In the genomic region with DNA sequence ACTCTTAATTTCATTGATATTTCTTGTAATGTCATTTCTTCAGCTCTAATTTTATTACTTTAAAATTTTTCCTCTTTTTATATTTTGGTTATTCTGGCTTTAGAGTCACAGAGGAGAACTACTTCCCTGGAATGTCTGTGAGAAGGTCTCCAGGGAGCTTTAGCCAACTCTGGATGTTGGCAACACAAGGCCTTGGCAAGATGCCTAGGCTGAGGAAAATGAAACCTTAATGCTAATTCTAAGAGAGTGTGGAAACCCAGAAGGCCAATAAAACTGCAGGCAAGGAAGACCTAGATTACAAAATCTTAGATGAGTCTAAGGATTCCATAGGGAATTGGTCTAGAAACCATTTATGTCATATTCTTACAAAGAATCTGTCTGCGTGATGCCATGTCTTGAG, we compare ENCODE assay signal across 10 mouse cellular contexts.
A peak's percentile ranks its signal among the peaks of the same experiment; 100 is the strongest.
DNase-seq lines count a peak whose midpoint lies in the region; ATAC-seq and TF ChIP-seq lines count a peak whose summit lies in the region.
"Had no signal": no experiment of that assay in that cellular context is flagged by ENCODE, and none has a peak within 500 bp of the region (broad histone marks: within the 10 kb centered on the region; RNA-seq: fewer than 3 reads in every experiment).

No protein-coding gene starts in this region.

- no peaks in the 10 kb centered on the region for H3K27me3 ChIP-seq in hindbrain, embryonic 14.5 days (ENCODE audit: control insufficient read depth, insufficient read depth, low read length)
- H3K27me3 ChIP-seq in hindbrain, embryonic 10.5 days (ENCODE audit: insufficient read depth, poor library complexity, severe bottlenecking), result no peaks in the 10 kb centered on the region
- H3K27me3 ChIP-seq in Patski, result no peaks in the 10 kb centered on the region
- H3K27me3 ChIP-seq: neural tube, embryonic 12.5 days had no signal

- H3K4me3 ChIP-seq in hindbrain, embryonic 14.5 days (replicated peaks; ENCODE audit: low read length), result no peak overlapping the region
- no peak overlapping the region for H3K4me3 ChIP-seq in hindbrain, embryonic 10.5 days
- H3K4me3 ChIP-seq: neural tube, embryonic 12.5 days had no signal

- H3K9ac ChIP-seq in hindbrain, embryonic 14.5 days, result no peak overlapping the region
- H3K9ac ChIP-seq: neural tube, embryonic 12.5 days had no signal

- CTCF ChIA-PET in Patski (lab: Charles Lee), result no interaction called here

- POLR2A ChIA-PET in Patski (lab: Charles Lee), result no interaction called here

- TF ChIP-seq CTCF in Patski (IDR thresholded peaks at IDR 0.05), result no peak

- H3K4me2 ChIP-seq in hindbrain, embryonic 14.5 days (replicated peaks), result no peak overlapping the region
- H3K4me2 ChIP-seq: neural tube, embryonic 12.5 days had no signal

- DNase-seq in hindbrain, embryonic 14.5 days (ENCODE audit: low spot score), result peak; percentile 68
- no peak for DNase-seq in hindbrain, embryonic 10.5 days (ENCODE audit: low spot score)
- DNase-seq in 3T3-L1 (ENCODE audit: low read depth, low spot score) (peak; percentile 9), Patski (ENCODE audit: low read depth, low spot score) (peak; percentile 50)
- peak; percentile 50 for DNase-seq in kidney, postnatal 10 days
- DNase-seq in urinary bladder, postnatal 4 days (ENCODE audit: low spot score in 2 of 2), result no peak

- H3K9me3 ChIP-seq in hindbrain, embryonic 14.5 days (ENCODE audit: control insufficient read depth, low read length), result no peaks in the 10 kb centered on the region
- H3K9me3 ChIP-seq in hindbrain, embryonic 10.5 days, result no peaks in the 10 kb centered on the region
- H3K9me3 ChIP-seq: neural tube, embryonic 12.5 days had no signal

- 0 out of 2 replicates have a peak, but pooled peaks cover 10% of the 10 kb centered on the region for H3K4me1 ChIP-seq in hindbrain, embryonic 14.5 days (replicated peaks; ENCODE audit: control insufficient read depth, insufficient read depth, low read length)
- H3K4me1 ChIP-seq in hindbrain, embryonic 10.5 days (replicated peaks), result peaks cover 22% of the 10 kb centered on the region

- H3K27ac ChIP-seq in hindbrain, embryonic 14.5 days, result no peak overlapping the region
- no peak overlapping the region for H3K27ac ChIP-seq in hindbrain, embryonic 10.5 days
- H3K27ac ChIP-seq: neural tube, embryonic 12.5 days had no signal

- in situ Hi-C loops in Patski (cut with MboI; ENCODE audit: low pct_unique_long_range_greater_than_20kb), result no loop called here

- ATAC-seq in hindbrain, embryonic 14.5 days (ENCODE audit: low FRiP score), result no peak
- ATAC-seq in Patski, result no peak
- ATAC-seq in erythroblast, adult 5-6 weeks (replicated peaks; ENCODE audit: low FRiP score, poor library complexity, severe bottlenecking), result no peak
- ATAC-seq: intestine, postnatal 0 days had no signal

- WGBS in hindbrain, embryonic 14.5 days, result 75% methylated on average over 1 of the region's 1 CpGs
- whole genome bisulfite sequencing in hindbrain, embryonic 10.5 days, result 93% methylated on average over 1 of the region's 1 CpGs

- H3K36me3 ChIP-seq in hindbrain, embryonic 14.5 days (replicated peaks; ENCODE audit: control insufficient read depth, insufficient read depth), result no peaks in the 10 kb centered on the region
- no peaks in the 10 kb centered on the region for H3K36me3 ChIP-seq in hindbrain, embryonic 10.5 days
- H3K36me3 ChIP-seq: G1E; neural tube, embryonic 12.5 days had no signal

Comparison
In these comparisons a context has a peak if more than half of its experiments do, and no peak if none do; other contexts are left out.
1. DNase-seq: peak in hindbrain, embryonic 14.5 days (single experiment), 3T3-L1 (single experiment), Patski (single experiment) and kidney, postnatal 10 days (single experiment); none in hindbrain, embryonic 10.5 days (single experiment) and urinary bladder, postnatal 4 days (0 of 2).